ENCODE assay signal across 15 mouse cellular contexts in the genomic region with DNA sequence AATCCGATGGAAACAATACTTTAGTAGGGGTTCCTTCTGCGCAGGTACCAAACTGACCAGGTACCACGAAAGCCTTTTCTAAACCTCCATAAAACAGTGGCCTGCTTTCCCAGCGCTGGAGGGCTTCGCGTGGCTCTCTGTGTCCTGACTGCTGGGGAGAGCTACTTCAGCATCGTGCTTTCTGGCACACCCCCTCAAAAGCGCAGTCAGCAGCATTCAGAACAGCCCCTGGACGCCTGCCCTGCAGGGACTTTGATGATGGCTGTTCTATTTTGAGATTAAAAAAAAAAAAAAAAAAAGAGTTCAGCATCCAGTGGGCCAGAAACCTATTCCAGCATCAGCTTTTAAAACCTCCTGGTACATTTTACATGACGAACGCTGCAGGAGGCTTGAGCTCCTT. TPM values are rescaled to one million over a fixed set of nuclear protein-coding genes. Genes with fewer than 3 reads are reported as not detected.
DNase-seq lines count a peak whose midpoint lies in the region; ATAC-seq lines count a peak whose summit lies in the region.
"Had no signal": no experiment of that assay in that cellular context is flagged by ENCODE, and none has a peak within 500 bp of the region (broad histone marks: within the 10 kb centered on the region; RNA-seq: fewer than 3 reads in every experiment).

No protein-coding gene starts in this region.

- H3K9ac ChIP-seq in heart, embryonic 12.5 days: no peak overlapping the region
- no peak overlapping the region for H3K9ac ChIP-seq in liver, embryonic 15.5 days
- no peak overlapping the region for H3K9ac ChIP-seq in heart, embryonic 16.5 days (ENCODE audit: low read length)
- H3K9ac ChIP-seq: embryonic facial prominence, embryonic 12.5 days; forebrain, embryonic 12.5 days; hindbrain, embryonic 14.5 days had no signal

- no peaks in the 10 kb centered on the region for H3K9me3 ChIP-seq in heart, embryonic 12.5 days (replicated peaks)
- no peaks in the 10 kb centered on the region for H3K9me3 ChIP-seq in liver, embryonic 15.5 days (replicated peaks)
- H3K9me3 ChIP-seq in heart, embryonic 16.5 days (replicated peaks; ENCODE audit: control insufficient read depth, low read length): no peaks in the 10 kb centered on the region
- H3K9me3 ChIP-seq: embryonic facial prominence, embryonic 12.5 days; forebrain, embryonic 12.5 days had no signal

- no peaks in the 10 kb centered on the region for H3K36me3 ChIP-seq in heart, embryonic 12.5 days
- no peaks in the 10 kb centered on the region for H3K36me3 ChIP-seq in liver, embryonic 15.5 days (replicated peaks)
- H3K36me3 ChIP-seq in heart, embryonic 16.5 days (ENCODE audit: control insufficient read depth, insufficient read depth): no peaks in the 10 kb centered on the region
- H3K36me3 ChIP-seq: embryonic facial prominence, embryonic 12.5 days; forebrain, embryonic 12.5 days had no signal

- no peak for ATAC-seq in heart, embryonic 12.5 days (ENCODE audit: insufficient number of reproducible peaks, low FRiP score)
- ATAC-seq in liver, embryonic 15.5 days (ENCODE audit: insufficient read depth): no peak
- ATAC-seq in heart, embryonic 16.5 days (replicated peaks; ENCODE audit: extremely low read depth, insufficient read depth, low FRiP score): peak; percentile 85

- peaks cover 10% of the 10 kb centered on the region for H3K4me1 ChIP-seq in heart, embryonic 12.5 days (replicated peaks)
- peaks cover 32% of the 10 kb centered on the region for H3K4me1 ChIP-seq in liver, embryonic 15.5 days (replicated peaks)
- H3K4me1 ChIP-seq in heart, embryonic 16.5 days (ENCODE audit: control insufficient read depth, insufficient read depth, low read length): peaks cover 10% of the 10 kb centered on the region
- H3K4me1 ChIP-seq: forebrain, embryonic 12.5 days had no signal

- no peaks in the 10 kb centered on the region for H3K27me3 ChIP-seq in heart, embryonic 12.5 days (replicated peaks)
- H3K27me3 ChIP-seq in liver, embryonic 15.5 days: peaks cover 14% of the 10 kb centered on the region
- no peaks in the 10 kb centered on the region for H3K27me3 ChIP-seq in heart, embryonic 16.5 days (ENCODE audit: control insufficient read depth, insufficient read depth, low read length)
- H3K27me3 ChIP-seq: embryonic facial prominence, embryonic 12.5 days; forebrain, embryonic 12.5 days had no signal

- no peak overlapping the region for H3K4me3 ChIP-seq in heart, embryonic 12.5 days
- H3K4me3 ChIP-seq in liver, embryonic 15.5 days (replicated peaks): no peak overlapping the region
- H3K4me3 ChIP-seq in heart, embryonic 16.5 days (ENCODE audit: low read length): no peak overlapping the region
- H3K4me3 ChIP-seq: embryonic facial prominence, embryonic 12.5 days; forebrain, embryonic 12.5 days had no signal

- 74% methylated on average over 11 of the region's 11 CpGs for WGBS in heart, embryonic 12.5 days
- 76% methylated on average over 11 of the region's 11 CpGs for WGBS in liver, embryonic 15.5 days (ENCODE audit: insufficient replicate concordance)
- WGBS in heart, embryonic 16.5 days: 54% methylated on average over 11 of the region's 11 CpGs

- H3K27ac ChIP-seq in heart, embryonic 12.5 days (ENCODE audit: poor library complexity, severe bottlenecking): no peak overlapping the region
- H3K27ac ChIP-seq in liver, embryonic 15.5 days (replicated peaks): peak overlapping the region; percentile 59; the same call in 1 of the 2 replicates
- peak overlapping the region; percentile 39; the same call in 1 of the 2 replicates for H3K27ac ChIP-seq in heart, embryonic 16.5 days (ENCODE audit: low read length)
- H3K27ac ChIP-seq: embryonic facial prominence, embryonic 12.5 days; forebrain, embryonic 12.5 days; hindbrain, embryonic 14.5 days had no signal

- peak; percentile 85 for DNase-seq in heart, adult 11 months
- no peak for DNase-seq in liver
- peak; percentile 36 for DNase-seq in right cerebral cortex, postnatal 25 days
- no peak for DNase-seq in embryo, embryonic 11 days
- DNase-seq in thymus, postnatal 4 days: no peak
- DNase-seq: adrenal gland, postnatal 10 days; cerebellum, adult 11-12 months; kidney, adult 9 months; thymus, postnatal 25 days had no signal

- no peak overlapping the region for H3K4me2 ChIP-seq in heart, embryonic 12.5 days
- 0 out of 2 replicates have a peak overlapping the region, but pooled peaks have one; percentile 51 for H3K4me2 ChIP-seq in liver, embryonic 15.5 days
- H3K4me2 ChIP-seq in heart, embryonic 16.5 days (ENCODE audit: low read depth, low read length): no peak overlapping the region
- H3K4me2 ChIP-seq: embryonic facial prominence, embryonic 12.5 days; forebrain, embryonic 12.5 days; hindbrain, embryonic 14.5 days had no signal

RNA-seq across cellular contexts. Expression of a gene that starts 14.2 kb away (rescaled TPM):
- 344 and 358 TPM in 2 replicates for polyA plus RNA-seq in heart, embryonic 12.5 days (2016; fragmentation: Nextera tagmentation; extraction: Ambion mirVana)
- polyA plus RNA-seq in liver, embryonic 15.5 days (2015; fragmentation: Nextera tagmentation; extraction: Ambion mirVana): 182 and 192 TPM in 2 replicates
- polyA plus RNA-seq in heart, embryonic 16.5 days (2015; fragmentation: Nextera tagmentation; extraction: Ambion mirVana): 392 and 422 TPM in 2 replicates

RNA-seq across cellular contexts. Expression of a gene that starts 54.5 kb away (rescaled TPM):
- 5.4 and 5.7 TPM in 2 replicates for polyA plus RNA-seq in heart, embryonic 12.5 days (2016; fragmentation: Nextera tagmentation; extraction: Ambion mirVana)
- polyA plus RNA-seq in liver, embryonic 15.5 days (2015; fragmentation: Nextera tagmentation; extraction: Ambion mirVana): 2.3 and 3.0 TPM in 2 replicates
- 3.4 and 3.5 TPM in 2 replicates for polyA plus RNA-seq in heart, embryonic 16.5 days (2015; fragmentation: Nextera tagmentation; extraction: Ambion mirVana)

Comparison
In these comparisons a context has a peak if more than half of its experiments do, and no peak if none do; other contexts are left out.
1. DNase-seq: peak in heart, adult 11 months (single experiment) and right cerebral cortex, postnatal 25 days (single experiment); none in liver (single experiment), embryo, embryonic 11 days (single experiment) and thymus, postnatal 4 days (single experiment).